8 mouse cellular contexts compared by ENCODE assay signal in the genomic region with DNA sequence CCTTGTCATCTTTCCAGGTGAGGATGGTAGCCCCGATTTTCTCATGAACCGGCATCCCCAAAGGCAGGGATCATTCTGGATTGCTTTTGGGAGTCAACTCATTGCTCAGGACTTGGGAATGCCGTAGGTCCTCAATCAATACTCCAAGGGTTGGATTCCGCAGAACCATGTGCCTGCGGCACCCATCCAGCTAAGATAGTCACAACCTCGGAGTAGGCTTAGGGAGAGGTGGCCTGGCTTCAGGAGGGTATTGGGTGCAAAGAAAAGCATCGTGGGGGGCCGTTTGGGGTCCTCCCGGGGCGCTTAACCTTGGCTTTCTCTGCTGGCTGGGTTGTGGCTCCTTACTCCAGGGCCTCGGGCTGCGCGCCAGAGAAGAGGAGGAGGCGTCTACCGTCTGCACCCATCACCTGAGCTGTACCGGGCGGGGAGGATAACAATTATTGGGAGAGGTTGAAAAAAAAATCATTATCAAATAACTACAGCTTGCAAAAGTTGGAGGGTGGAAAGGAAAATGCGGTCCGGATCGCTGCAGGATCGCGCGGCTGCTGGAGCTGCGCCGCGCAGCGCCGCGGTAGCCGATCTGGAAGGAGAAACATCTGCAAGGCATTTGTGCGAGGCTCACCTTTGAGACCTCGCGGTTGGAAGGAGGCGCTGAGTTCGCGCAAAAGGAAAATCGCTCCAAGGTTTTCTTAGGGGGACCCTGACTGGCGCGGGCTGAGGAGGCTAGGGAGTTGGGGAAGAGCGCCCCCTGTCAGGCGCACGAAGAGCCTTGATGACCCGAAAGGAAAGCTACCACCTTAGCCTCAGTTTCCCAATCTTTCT. TPM values are rescaled to one million over a fixed set of nuclear protein-coding genes. Genes with fewer than 3 reads are reported as not detected.
DNase-seq lines count a peak whose midpoint lies in the region; ATAC-seq and TF ChIP-seq lines count a peak whose summit lies in the region.

No protein-coding gene starts in this region.

- intact Hi-C loops in left cerebral cortex, adult 2 months (cut with DNase I), result loop anchor here (1.0 to 10.0 kb wide), 2 partner anchors 56 to 148 kb away; a partner anchor contains a TSS

- WGBS in hindbrain, embryonic 16.5 days, result 2% methylated on average over 42 of the region's 43 CpGs

- H3K27ac ChIP-seq in hindbrain, embryonic 16.5 days (ENCODE audit: low read depth, low read length), result no peak overlapping the region
- no peak overlapping the region for H3K27ac ChIP-seq in left cerebral cortex, adult 2 months

- peak; percentile 72 for DNase-seq in T-cell, adult 2 months (ENCODE audit: low spot score)
- DNase-seq in cerebellum, postnatal 14 days, result peak; percentile 76 to 78
- peak; percentile 56 for DNase-seq in gastrocnemius, adult 18-20 months (ENCODE audit: low spot score)
- peak; percentile 56 to 71 for DNase-seq in left cerebral cortex, adult 2 months (ENCODE audit: extremely low spot score in 1 of 2, low spot score in 2 of 2)
- peak; percentile 69 to 72 for DNase-seq in right cerebral cortex, adult 2 months (ENCODE audit: low spot score in 2 of 2)
- peak; percentile 34 for DNase-seq in urinary bladder, postnatal 10 days (ENCODE audit: low spot score)

- H3K4me3 ChIP-seq in hindbrain, embryonic 16.5 days (ENCODE audit: low read length), result peak overlapping the region; percentile 45
- peak overlapping the region; percentile 48 for H3K4me3 ChIP-seq in left cerebral cortex, adult 2 months
- H3K4me3 ChIP-seq in megakaryocyte, embryonic 14.5 days (replicated peaks), result peak overlapping the region; percentile 91

- no peaks in the 10 kb centered on the region for H3K9me3 ChIP-seq in hindbrain, embryonic 16.5 days (ENCODE audit: control insufficient read depth, low read length)
- no peaks in the 10 kb centered on the region for H3K9me3 ChIP-seq in megakaryocyte, embryonic 14.5 days

- ATAC-seq in hindbrain, embryonic 16.5 days, result peak; percentile 63; the same call in 1 of the 2 replicates

- H3K4me2 ChIP-seq in hindbrain, embryonic 16.5 days (ENCODE audit: low read length), result peak overlapping the region; percentile 80

- peak; percentile 87 for TF ChIP-seq CTCF in left cerebral cortex, adult 2 months (IDR thresholded peaks at IDR 0.05)

- H3K36me3 ChIP-seq in hindbrain, embryonic 16.5 days (ENCODE audit: control insufficient read depth, insufficient read depth, low read length), result no peaks in the 10 kb centered on the region
- no peaks in the 10 kb centered on the region for H3K36me3 ChIP-seq in megakaryocyte, embryonic 14.5 days (replicated peaks; ENCODE audit: low read length)

- H3K27me3 ChIP-seq in hindbrain, embryonic 16.5 days (replicated peaks; ENCODE audit: control insufficient read depth, insufficient read depth, low read length), result peaks cover 7% of the 10 kb centered on the region
- H3K27me3 ChIP-seq in megakaryocyte, embryonic 14.5 days (replicated peaks), result peaks cover 8% of the 10 kb centered on the region

- peak overlapping the region; percentile 57 for H3K9ac ChIP-seq in hindbrain, embryonic 16.5 days (ENCODE audit: low read depth, low read length)

- H3K4me1 ChIP-seq in hindbrain, embryonic 16.5 days (ENCODE audit: control insufficient read depth, insufficient read depth, low read depth, low read length), result peaks cover 4% of the 10 kb centered on the region
- H3K4me1 ChIP-seq in megakaryocyte, embryonic 14.5 days, result peaks cover 88% of the 10 kb centered on the region

RNA-seq across cellular contexts. Expression of a gene that starts 55.6 kb away (rescaled TPM):
- 10 to 100 TPM; 82.7 to 88.7 TPM for total RNA-seq in gastrocnemius, adult 18-20 months (2021)
- polyA plus RNA-seq in hindbrain, embryonic 16.5 days (2015; fragmentation: Nextera tagmentation; extraction: Ambion mirVana), result 100 and 103 TPM in 2 replicates
- total RNA-seq in left cerebral cortex, adult 2 months (2021), result 100 to 1,000 TPM; 107 to 117 TPM
- polyA plus RNA-seq in megakaryocyte, embryonic 14.5 days (2012; ENCODE audit: insufficient read depth, low replicate concordance), result 29.7 and 39.7 TPM in 2 replicates
